Mouse (Mus musculus) fat pad, adult 2 months (tissue): Measurements from ENCODE around the gene Ccdc106.
"Not testable (repeated sequence)": the region's sequence is repeated elsewhere in the genome, so short reads cannot be mapped to it uniquely, and the experiment has no call there.

Experiments
- DNase-seq: peaks from one replicate; pipeline ENCODE4 v3.0.0-alpha.2; 2011; ENCODE audit warnings: low read depth, low spot score; ENCODE audit errors: extremely low read depth

The Ccdc106 gene

GRCm38 (mm10) chr7:5051193-5052192, 31.1 kb downstream of the Ccdc106 start, which contains the start of gene Zfp580:
Gene Zfp580, plus strand, starts transcription at chr7:5051538.
- DNase-seq = no peak

GRCm38 (mm10) chr7:5052438-5052837, 32.1 kb downstream of the Ccdc106 start:
- DNase-seq = no peak

- no peak for DNase-seq
Measured at GRCm38 (mm10) chr7:5052931-5053343, 32.6 kb downstream of the Ccdc106 start.

- no peak for DNase-seq
Measured at GRCm38 (mm10) chr7:5053456-5054179, 33.3 kb downstream of the Ccdc106 start.

- DNase-seq = no peak
Measured at GRCm38 (mm10) chr7:5056651-5057263, 36.4 kb downstream of the Ccdc106 start.

GRCm38 (mm10) chr7:5057381-5057780, 37.0 kb downstream of the Ccdc106 start:
- DNase-seq = no peak

GRCm38 (mm10) chr7:5057804-5058203, 37.5 kb downstream of the Ccdc106 start:
- DNase-seq = no peak

GRCm38 (mm10) chr7:5058631-5059030, 38.3 kb downstream of the Ccdc106 start:
- DNase-seq = no peak

GRCm38 (mm10) chr7:5059421-5059820, 39.1 kb downstream of the Ccdc106 start:
- no peak for DNase-seq

- no peak for DNase-seq
Measured at GRCm38 (mm10) chr7:5060239-5060731, 39.9 kb downstream of the Ccdc106 start.

- peak; percentile 68 for DNase-seq
Measured at GRCm38 (mm10) chr7:5060944-5061773, 40.8 kb downstream of the Ccdc106 start.

GRCm38 (mm10) chr7:5061774-5062359, 41.5 kb downstream of the Ccdc106 start, which contains the start of gene U2af2:
Gene U2af2, plus strand, starts transcription at chr7:5062143.
- DNase-seq = peak; percentile 36

- DNase-seq = no peak
Measured at GRCm38 (mm10) chr7:5062360-5063001, 42.1 kb downstream of the Ccdc106 start.

GRCm38 (mm10) chr7:5064886-5065285, 44.5 kb downstream of the Ccdc106 start:
- DNase-seq = no peak

- DNase-seq = no peak
Measured at GRCm38 (mm10) chr7:5073586-5073985, 53.2 kb downstream of the Ccdc106 start.

- no peak for DNase-seq
Measured at GRCm38 (mm10) chr7:5074984-5075383, 54.6 kb downstream of the Ccdc106 start.

GRCm38 (mm10) chr7:5076931-5077330, 56.6 kb downstream of the Ccdc106 start:
- DNase-seq = no peak

- not testable (repeated sequence) for DNase-seq
Measured at GRCm38 (mm10) chr7:5079365-5080009, 59.1 kb downstream of the Ccdc106 start.
